Mouse (Mus musculus) midbrain, embryonic 16.5 days (tissue): Measurements from ENCODE around the gene Mybphl. TPM values are rescaled to one million over a fixed set of nuclear protein-coding genes. Genes with fewer than 3 reads are reported as not detected.

Source experiments
- ATAC-seq: fragments of 200-750 bp; cut with Nextera tagmentation; 2 replicates; pipeline ENCODE4 v1.8.0; 2017; ENCODE audit warnings: moderate TSS enrichment
- H3K27ac ChIP-seq: fragments of 300-500 bp; sonication (generic); 2 replicates; pipeline ENCODE4 v1.5.1; 2014; ENCODE audit warnings: mild to moderate bottlenecking, low read length, mixed read lengths
- H3K27me3 ChIP-seq: fragments of 300-500 bp; sonication (generic); 2 replicates; pipeline ENCODE4 v1.6.1; 2014; ENCODE audit warnings: low read depth, low read length, mixed read lengths; ENCODE audit not compliant: control insufficient read depth, insufficient read depth
- H3K36me3 ChIP-seq: fragments of 300-500 bp; sonication (generic); 2 replicates; pipeline ENCODE4 v1.6.1; 2014; ENCODE audit warnings: mild to moderate bottlenecking, low read length, moderate library complexity, mixed read lengths; ENCODE audit not compliant: control insufficient read depth, insufficient read depth
- H3K4me1 ChIP-seq: fragments of 300-500 bp; sonication (generic); 2 replicates; pipeline ENCODE4 v1.6.1; 2014; ENCODE audit warnings: mild to moderate bottlenecking, low read length, mixed read lengths; ENCODE audit not compliant: control insufficient read depth, insufficient read depth
- H3K4me2 ChIP-seq: fragments of 300-500 bp; sonication (generic); 2 replicates; pipeline ENCODE4 v1.6.1; 2014; ENCODE audit warnings: mild to moderate bottlenecking, low read length, mixed read lengths
- H3K4me3 ChIP-seq: fragments of 300-500 bp; sonication (generic); 2 replicates; pipeline ENCODE4 v1.5.1; 2014; ENCODE audit warnings: low read depth, mild to moderate bottlenecking, low read length, moderate library complexity, mixed read lengths
- H3K9ac ChIP-seq: fragments of 300-500 bp; sonication (generic); 2 replicates; pipeline ENCODE4 v1.6.1; 2014; ENCODE audit warnings: low read depth, low read length, mixed read lengths
- H3K9me3 ChIP-seq: fragments of 300-500 bp; sonication (generic); replicated peaks from 2 replicates; pipeline ENCODE4 v1.6.1; 2014; ENCODE audit warnings: mild to moderate bottlenecking, low read length, mixed read lengths; ENCODE audit not compliant: control insufficient read depth, poor library complexity, severe bottlenecking
- WGBS: fragments of 180-500 bp; shearing (Covaris S2); extraction: QIAGEN DNeasy Blood & Tissue Kit; methylation state at CpG from one replicate; pipeline ENCODE4 v1.1.7; 2014; 5-methylcytosine and 5-hydroxymethylcytosine counted together
- polyA plus RNA-seq: library from polyadenylated mRNA; unstranded; fragments of >200 nt; fragmentation: Nextera tagmentation; extraction: Ambion mirVana; gene quantifications from 2 replicates; pipeline ENCODE4 v1.2.1, GENCODE M21; 2015

Gene Mybphl
- polyA plus RNA-seq, 1 experiment from 2014 or later = not detected

DNA sequence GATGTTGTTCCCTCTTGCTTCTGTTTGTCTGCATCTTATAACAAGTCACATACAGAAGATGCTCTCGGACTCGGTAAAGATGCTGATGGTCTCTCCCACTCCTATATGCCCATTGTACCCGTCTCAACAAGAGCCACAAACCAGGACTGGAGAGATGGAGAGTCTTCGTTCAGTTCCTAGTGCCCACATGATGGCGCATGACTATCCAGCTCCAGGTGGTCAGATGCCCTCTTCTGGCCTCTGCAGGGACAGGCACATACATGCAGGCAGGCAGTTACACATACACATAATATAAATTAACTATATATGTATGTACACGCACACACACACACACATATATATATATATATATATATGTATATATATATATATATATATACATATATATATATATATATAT, 16.0 kb downstream of the Mybphl start:
- no peak overlapping the region for H3K27ac ChIP-seq
- no peaks in the 10 kb centered on the region for H3K27me3 ChIP-seq
- WGBS = 72% methylated on average over 6 of the region's 6 CpGs
- no peak overlapping the region for H3K4me2 ChIP-seq
- no peak overlapping the region for H3K4me3 ChIP-seq
- H3K9me3 ChIP-seq = no peaks in the 10 kb centered on the region
- no peak for ATAC-seq
- H3K4me1 ChIP-seq = peaks cover 9% of the 10 kb centered on the region
- no peak overlapping the region for H3K9ac ChIP-seq
- no peaks in the 10 kb centered on the region for H3K36me3 ChIP-seq

DNA sequence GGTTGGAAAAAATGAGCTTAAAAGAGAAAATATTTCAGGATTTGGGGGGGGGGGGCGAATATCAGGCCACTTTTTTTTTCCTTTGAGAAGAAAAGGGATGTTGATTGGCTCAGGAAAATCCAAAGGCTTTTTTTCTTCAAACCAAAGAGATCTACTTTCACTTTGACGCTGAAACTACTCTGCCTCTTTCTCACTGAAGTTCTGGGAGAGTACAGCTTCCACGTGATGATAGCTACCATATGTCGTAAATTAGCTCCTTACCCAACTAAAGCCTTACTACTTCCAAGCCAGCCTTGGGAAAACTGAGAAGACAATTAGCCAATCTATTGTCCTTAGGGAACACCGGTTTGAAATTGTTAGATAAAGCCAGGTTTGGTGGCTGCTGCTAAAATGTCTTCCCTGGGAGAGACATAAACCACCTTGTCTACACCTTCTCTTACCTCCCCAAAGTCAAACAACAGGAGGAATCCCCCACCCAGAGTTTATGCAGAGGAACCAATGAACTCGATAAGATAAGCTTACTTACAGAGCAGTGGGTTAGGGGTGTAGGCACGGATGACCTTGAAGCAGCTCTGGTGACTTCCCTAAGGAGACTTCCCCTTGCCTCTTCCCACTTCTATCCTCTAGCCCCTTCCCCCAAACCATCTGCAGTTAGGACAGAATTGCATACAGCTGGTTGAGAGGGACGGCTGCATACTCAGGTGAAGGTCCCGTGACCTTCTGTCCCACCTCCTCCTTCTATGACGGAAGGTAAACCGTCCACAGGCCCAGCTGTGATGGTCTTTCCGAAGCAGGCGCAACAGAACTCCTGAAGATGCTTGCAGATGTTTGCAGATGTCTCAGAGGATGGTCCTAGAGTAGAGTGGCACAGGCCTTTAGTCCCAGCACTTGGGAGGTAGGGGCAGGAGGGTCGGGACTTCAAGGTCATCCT, 17.5 kb downstream of the Mybphl start:
- Histone ChIP-seq H3K27ac (no peak overlapping the region), H3K4me3 (no peak overlapping the region), H3K36me3 (no peaks in the 10 kb centered on the region), H3K4me1 (peaks cover 9% of the 10 kb centered on the region), H3K27me3 (no peaks in the 10 kb centered on the region), H3K4me2 (no peak overlapping the region), H3K9me3 (no peaks in the 10 kb centered on the region), H3K9ac (no peak overlapping the region)
- ATAC-seq = no peak
- 87% methylated on average over 13 of the region's 14 CpGs for WGBS

DNA sequence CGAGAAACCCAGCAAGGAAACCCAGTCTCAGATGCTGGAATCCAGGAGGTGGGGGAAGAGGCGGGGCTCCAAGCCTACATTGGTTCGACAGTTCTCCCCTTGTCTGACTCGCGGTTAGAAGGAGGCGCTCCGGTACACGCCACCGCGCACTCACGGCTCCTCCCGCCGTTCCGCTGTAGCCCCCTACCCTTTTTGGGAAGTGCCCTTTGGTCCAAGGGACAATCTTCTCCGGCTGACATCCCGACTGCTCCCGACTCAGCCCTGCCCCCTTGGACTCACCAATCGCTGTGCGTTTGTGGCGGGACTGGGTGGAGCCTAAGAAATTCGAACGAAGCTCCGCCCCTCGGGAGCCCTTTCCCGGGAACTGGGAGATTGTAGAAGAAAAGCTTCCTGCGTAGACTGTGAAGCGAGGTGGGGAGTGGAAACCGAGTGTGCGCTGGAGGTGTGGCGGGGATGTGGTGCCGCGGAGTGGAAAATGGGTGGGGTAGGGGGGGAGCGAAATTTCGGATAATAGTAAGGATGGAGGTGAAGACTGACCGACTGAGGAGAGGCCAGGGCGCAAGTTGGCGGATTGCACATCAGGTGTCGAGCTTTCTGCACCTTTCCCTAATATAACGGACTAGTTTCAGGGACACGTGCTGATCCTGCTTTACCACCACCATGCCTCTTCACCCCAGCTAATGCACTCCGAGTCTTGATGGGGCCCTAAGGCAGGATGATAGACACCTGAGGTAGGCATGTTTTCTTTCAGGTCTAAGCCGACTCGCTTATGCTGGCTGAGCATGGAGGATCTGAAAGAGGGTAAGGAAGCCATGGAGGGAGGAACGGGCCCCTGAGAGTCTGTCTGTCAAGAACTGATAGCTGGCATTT, 19.0 kb downstream of the Mybphl start, which contains the start of gene Psrc1:
TSS of gene Psrc1 (plus strand) at position 355 of the 870 bp plus-strand sequence.
- ATAC-seq = peak; percentile 93
- Histone ChIP-seq H3K9me3 (no peaks in the 10 kb centered on the region), H3K27me3 (no peaks in the 10 kb centered on the region), H3K9ac (peak within 1 kb of the TSS; percentile 56), H3K4me1 (peaks cover 9% of the 10 kb centered on the region), H3K36me3 (no peaks in the 10 kb centered on the region), H3K27ac (0 out of 2 replicates have a peak within 1 kb of the TSS, but pooled peaks have one; percentile 1), H3K4me2 (peak within 1 kb of the TSS; percentile 62), H3K4me3 (peak within 1 kb of the TSS; percentile 55)
- under 1% methylated on average over 44 of the region's 44 CpGs for WGBS

DNA sequence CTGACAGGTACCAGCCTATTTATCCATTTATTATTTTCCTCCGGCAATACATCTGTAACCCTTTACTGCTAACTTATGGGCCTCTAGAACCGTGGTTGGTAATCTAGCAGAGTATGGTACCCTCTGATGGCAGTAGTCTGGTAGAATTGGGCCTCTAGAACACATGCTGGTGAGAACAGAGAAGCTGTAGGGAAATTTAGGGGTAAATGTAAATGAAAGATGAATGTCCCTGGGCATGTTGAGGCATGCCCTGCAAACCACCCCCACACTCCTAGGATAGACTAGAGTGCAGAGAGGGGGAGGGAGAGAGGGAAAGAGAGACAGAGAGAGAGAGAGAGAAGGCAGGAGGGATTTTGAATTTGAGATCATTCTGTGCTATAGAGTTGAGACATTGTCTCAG, 19.7 kb downstream of the Mybphl start:
- peaks cover 10% of the 10 kb centered on the region for H3K4me1 ChIP-seq
- H3K4me2 ChIP-seq = peak overlapping the region; percentile 62
- H3K27ac ChIP-seq = no peak overlapping the region
- H3K27me3 ChIP-seq = no peaks in the 10 kb centered on the region
- H3K9ac ChIP-seq = no peak overlapping the region
- H3K36me3 ChIP-seq = no peaks in the 10 kb centered on the region
- H3K9me3 ChIP-seq = no peaks in the 10 kb centered on the region
- WGBS = 37% methylated on average over 2 of the region's 2 CpGs
- peak overlapping the region; percentile 55 for H3K4me3 ChIP-seq
- ATAC-seq = no peak

DNA sequence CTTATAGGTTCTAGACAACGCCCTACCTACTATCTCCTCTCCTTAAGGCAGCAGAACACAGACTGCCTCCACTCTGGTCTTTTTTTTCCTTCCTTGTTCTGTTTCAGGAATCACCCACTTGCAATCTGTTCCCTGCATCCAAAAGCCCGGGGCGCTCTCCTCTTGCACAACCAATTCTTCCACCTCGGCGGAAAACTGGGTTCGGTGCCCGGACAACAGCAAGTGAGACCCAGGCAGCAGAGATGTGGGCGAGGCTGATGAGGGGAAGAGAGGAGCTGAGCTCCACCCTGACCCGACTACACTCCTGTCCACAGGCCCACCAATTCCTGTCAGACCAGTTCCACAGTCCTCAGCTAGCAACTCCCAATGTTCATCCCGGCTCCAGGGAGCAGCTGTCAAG, 21.5 kb downstream of the Mybphl start:
- no peak for ATAC-seq
- H3K36me3 ChIP-seq = no peaks in the 10 kb centered on the region
- peaks cover 12% of the 10 kb centered on the region for H3K4me1 ChIP-seq
- H3K4me2 ChIP-seq = no peak overlapping the region
- no peak overlapping the region for H3K4me3 ChIP-seq
- no peak overlapping the region for H3K27ac ChIP-seq
- no peaks in the 10 kb centered on the region for H3K27me3 ChIP-seq
- WGBS = 95% methylated on average over 10 of the region's 10 CpGs
- H3K9me3 ChIP-seq = no peaks in the 10 kb centered on the region
- H3K9ac ChIP-seq = no peak overlapping the region

DNA sequence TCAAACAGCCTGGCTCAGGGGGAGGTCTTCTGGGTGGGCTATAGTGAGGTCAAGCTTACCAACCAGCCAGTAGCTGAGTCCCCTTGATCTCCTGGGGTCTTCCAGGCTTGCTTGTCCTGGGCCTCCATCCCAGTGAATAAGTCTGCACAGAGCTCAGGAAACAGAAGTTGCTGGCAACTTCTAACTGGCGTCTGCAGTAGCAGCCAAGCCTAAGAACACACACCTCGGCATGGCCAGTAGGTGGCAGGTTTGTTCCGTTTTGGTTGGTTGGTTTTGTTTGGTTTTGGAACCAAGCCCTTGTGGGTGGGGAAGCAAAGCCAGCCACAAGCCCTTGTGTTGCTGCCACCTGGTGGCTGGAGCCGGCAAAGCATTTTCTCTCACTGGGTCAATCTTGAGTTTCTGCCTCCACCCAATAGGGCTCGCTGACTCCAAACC, 24.4 kb downstream of the Mybphl start:
- Histone ChIP-seq H3K27ac (no peak overlapping the region), H3K4me2 (0 out of 2 replicates have a peak overlapping the region, but pooled peaks have one; percentile 13), H3K9me3 (no peaks in the 10 kb centered on the region), H3K27me3 (no peaks in the 10 kb centered on the region), H3K36me3 (peaks cover 5% of the 10 kb centered on the region; the same call in 1 of the 2 replicates), H3K4me3 (no peak overlapping the region), H3K9ac (no peak overlapping the region), H3K4me1 (peaks cover 4% of the 10 kb centered on the region; the same call in 1 of the 2 replicates)
- peak; percentile 78 for ATAC-seq
- WGBS = under 1% methylated on average over 5 of the region's 5 CpGs

DNA sequence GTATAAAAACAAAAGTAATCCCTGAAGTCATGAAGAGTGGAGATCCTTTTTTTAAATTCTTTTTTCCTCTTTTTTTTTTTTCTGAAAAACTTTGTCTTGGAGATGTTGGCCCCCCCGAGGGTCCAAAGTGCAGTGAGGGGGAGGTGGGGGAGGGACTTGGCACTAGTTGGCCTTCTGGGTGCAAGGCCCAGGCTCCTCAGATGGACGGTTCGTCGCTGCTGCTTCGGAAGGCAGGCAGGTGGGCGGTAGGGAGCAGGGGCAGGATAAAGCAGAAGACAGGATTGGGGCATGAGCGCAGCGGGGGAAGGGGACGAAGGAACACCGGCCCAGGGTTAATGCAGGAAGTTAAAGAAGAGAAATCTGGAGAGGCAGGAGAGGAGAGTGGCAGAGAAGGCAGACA, 27.6 kb downstream of the Mybphl start:
- ATAC-seq = no peak
- Histone ChIP-seq H3K9ac (no peak overlapping the region; the same call in 1 of the 2 replicates), H3K4me1 (peaks cover 3% of the 10 kb centered on the region; the same call in 1 of the 2 replicates), H3K27ac (no peak overlapping the region), H3K9me3 (no peaks in the 10 kb centered on the region), H3K4me3 (no peak overlapping the region), H3K27me3 (no peaks in the 10 kb centered on the region), H3K36me3 (peaks cover 34% of the 10 kb centered on the region), H3K4me2 (no peak overlapping the region)
- 10% methylated on average over 10 of the region's 10 CpGs for WGBS

DNA sequence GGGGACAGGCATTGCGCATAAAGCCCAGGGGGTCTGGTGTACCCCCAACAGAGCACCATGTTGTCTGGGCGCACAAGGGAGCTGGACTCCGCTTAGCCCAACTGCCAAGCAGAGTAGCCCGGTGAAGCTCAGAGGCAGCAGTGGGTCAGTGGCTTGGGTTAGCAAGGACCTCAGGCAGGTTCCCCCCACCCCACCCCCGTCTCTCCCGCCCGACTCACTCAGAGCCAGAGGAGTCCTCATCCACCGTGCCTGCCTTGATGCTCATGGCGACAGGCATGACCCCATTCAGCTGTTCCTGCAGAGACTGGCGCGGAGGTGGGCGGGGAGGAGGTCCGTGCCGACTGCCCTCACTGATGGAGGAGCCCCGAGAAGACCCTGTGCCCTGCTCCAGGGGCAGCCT, 28.1 kb downstream of the Mybphl start:
- Histone ChIP-seq H3K4me3 (no peak overlapping the region), H3K9ac (no peak overlapping the region), H3K27ac (no peak overlapping the region), H3K9me3 (no peaks in the 10 kb centered on the region), H3K4me2 (no peak overlapping the region), H3K27me3 (no peaks in the 10 kb centered on the region), H3K36me3 (peaks cover 38% of the 10 kb centered on the region), H3K4me1 (peaks cover 3% of the 10 kb centered on the region; the same call in 1 of the 2 replicates)
- 40% methylated on average over 15 of the region's 15 CpGs for WGBS
- ATAC-seq = no peak
